Mouse (Mus musculus) left cerebral cortex, adult 8-10 months (tissue): ENCODE results near the gene Capza1. TPM values are rescaled to one million over a fixed set of nuclear protein-coding genes. Genes with fewer than 3 reads are reported as not detected.
"Not testable (repeated sequence)": the region's sequence is repeated elsewhere in the genome, so short reads cannot be mapped to it uniquely, and the experiment has no call there.

Experiments used
- DNase-seq, 2 experiments: peaks; one replicate each; pipeline ENCODE4 v3.0.0; 2022; ENCODE audit warnings: low spot score in 2 of 2
- total RNA-seq, 4 experiments: library from RNA; stranded (reverse); gene quantifications; 2 replicates each; pipeline ENCODE4 v1.2.4; 2022

Gene Capza1
- total RNA-seq, 4 experiments from 2014 or later = 26.1 to 41.8 (median 33.4) TPM

- peak in 1 of 2 experiments; percentile 29 for DNase-seq
These were observed 46.8 kb downstream of the Capza1 start for GRCm38 (mm10) chr3:104817481-104817990.

GRCm38 (mm10) chr3:104816130-104816529 is 48.2 kb downstream of the Capza1 start:
- no peak for DNase-seq

GRCm38 (mm10) chr3:104815346-104815745 is 49.0 kb downstream of the Capza1 start:
- no peak for DNase-seq

GRCm38 (mm10) chr3:104814746-104815145 is 49.6 kb downstream of the Capza1 start:
- DNase-seq = no peak

- not testable (repeated sequence) for DNase-seq
These were observed 51.1 kb downstream of the Capza1 start for GRCm38 (mm10) chr3:104813227-104813626.

GRCm38 (mm10) chr3:104812254-104812653 is 52.1 kb downstream of the Capza1 start:
- DNase-seq = no peak

- DNase-seq = no peak
These were observed 52.6 kb downstream of the Capza1 start for GRCm38 (mm10) chr3:104811752-104812151.

GRCm38 (mm10) chr3:104805539-104805938 is 58.8 kb downstream of the Capza1 start:
- DNase-seq = no peak

GRCm38 (mm10) chr3:104804312-104804711 is 60.0 kb downstream of the Capza1 start:
- no peak for DNase-seq

- DNase-seq = no peak
These were observed 62.8 kb downstream of the Capza1 start for GRCm38 (mm10) chr3:104801481-104801880.

- DNase-seq = no peak
These were observed 63.6 kb downstream of the Capza1 start for GRCm38 (mm10) chr3:104800681-104801080.

- DNase-seq = no peak
These were observed 67.7 kb downstream of the Capza1 start for GRCm38 (mm10) chr3:104796430-104797082.

- DNase-seq = no peak
These were observed 68.5 kb downstream of the Capza1 start for GRCm38 (mm10) chr3:104795661-104796340.

GRCm38 (mm10) chr3:104794953-104795470 is 69.3 kb downstream of the Capza1 start:
- DNase-seq = no peak

GRCm38 (mm10) chr3:104793871-104794828 is 70.2 kb downstream of the Capza1 start:
- DNase-seq = peak in 1 of 2 experiments; percentile 73

GRCm38 (mm10) chr3:104792360-104793270 is 71.7 kb downstream of the Capza1 start:
- no peak for DNase-seq

GRCm38 (mm10) chr3:104791671-104792070 is 72.6 kb downstream of the Capza1 start:
- no peak for DNase-seq

GRCm38 (mm10) chr3:104791017-104791416 is 73.3 kb downstream of the Capza1 start:
- DNase-seq = no peak

GRCm38 (mm10) chr3:104790401-104790937 is 73.8 kb downstream of the Capza1 start:
- DNase-seq = no peak

GRCm38 (mm10) chr3:104789822-104790221 is 74.5 kb downstream of the Capza1 start:
- DNase-seq = no peak
